Mouse (Mus musculus) liver, embryonic 16.5 days (tissue): ENCODE data around the gene Apobec1. TPM values are rescaled to one million over a fixed set of nuclear protein-coding genes. Genes with fewer than 3 reads are reported as not detected.
"Not testable (repeated sequence)": the region's sequence is repeated elsewhere in the genome, so short reads cannot be mapped to it uniquely, and the experiment has no call there.

Experiments
- ATAC-seq: fragments of 200-750 bp; cut with Nextera tagmentation; 2 replicates; pipeline ENCODE4 v1.8.0; 2017; ENCODE audit warnings: low read depth, mild to moderate bottlenecking, moderate number of reproducible peaks, moderate library complexity
- H3K27ac ChIP-seq: fragments of 300-500 bp; sonication (generic); 2 replicates; pipeline ENCODE4 v1.5.1; 2014; ENCODE audit warnings: mild to moderate bottlenecking, low read length
- H3K27me3 ChIP-seq: fragments of 300-500 bp; sonication (generic); 2 replicates; pipeline ENCODE4 v1.6.1; 2014; ENCODE audit warnings: low read depth, low read length, mixed read lengths; ENCODE audit not compliant: control insufficient read depth, insufficient read depth
- H3K36me3 ChIP-seq: fragments of 300-500 bp; sonication (generic); 2 replicates; pipeline ENCODE4 v1.6.1; 2014; ENCODE audit warnings: mild to moderate bottlenecking; ENCODE audit not compliant: control insufficient read depth, insufficient read depth
- H3K4me1 ChIP-seq: fragments of 300-500 bp; sonication (generic); 2 replicates; pipeline ENCODE4 v1.6.1; 2014; ENCODE audit warnings: low read depth, low read length, mixed read lengths; ENCODE audit not compliant: control insufficient read depth
- H3K4me2 ChIP-seq: fragments of 300-500 bp; sonication (generic); 2 replicates; pipeline ENCODE4 v1.6.1; 2014; ENCODE audit warnings: low read depth, low read length, mixed read lengths
- H3K4me3 ChIP-seq: fragments of 300-500 bp; sonication (generic); 2 replicates; pipeline ENCODE4 v1.5.1; 2014; ENCODE audit warnings: low read depth, mild to moderate bottlenecking, low read length
- H3K9ac ChIP-seq: fragments of 300-500 bp; sonication (generic); 2 replicates; pipeline ENCODE4 v1.6.1; 2014; ENCODE audit warnings: low read depth, low read length
- H3K9me3 ChIP-seq: fragments of 300-500 bp; sonication (generic); replicated peaks from 2 replicates; pipeline ENCODE4 v1.6.1; 2016; ENCODE audit warnings: low read length; ENCODE audit not compliant: control insufficient read depth
- WGBS: fragments of 180-500 bp; shearing (Covaris S2); extraction: QIAGEN DNeasy Blood & Tissue Kit; methylation state at CpG from one replicate; pipeline ENCODE4 v1.1.7; 2014; ENCODE audit not compliant: insufficient replicate concordance; 5-methylcytosine and 5-hydroxymethylcytosine counted together
- polyA plus RNA-seq: library from polyadenylated mRNA; unstranded; fragments of >200 nt; fragmentation: Nextera tagmentation; extraction: Ambion mirVana; gene quantifications from 2 replicates; pipeline ENCODE4 v1.2.1, GENCODE M21; 2015

Apobec1 gene
- polyA plus RNA-seq, 1 experiment from 2014 or later = 6.2 TPM

- WGBS = 59% methylated on average over 5 of the region's 5 CpGs
- H3K27ac ChIP-seq, ATAC-seq, H3K4me1 ChIP-seq, H3K4me3 ChIP-seq, H3K36me3 ChIP-seq, H3K9me3 ChIP-seq, H3K9ac ChIP-seq, H3K4me2 ChIP-seq, H3K27me3 ChIP-seq: not testable (repeated sequence)
Measured at GRCm38 (mm10) chr6:122542459-122542858, 59.8 kb downstream of the Apobec1 start.

DNA sequence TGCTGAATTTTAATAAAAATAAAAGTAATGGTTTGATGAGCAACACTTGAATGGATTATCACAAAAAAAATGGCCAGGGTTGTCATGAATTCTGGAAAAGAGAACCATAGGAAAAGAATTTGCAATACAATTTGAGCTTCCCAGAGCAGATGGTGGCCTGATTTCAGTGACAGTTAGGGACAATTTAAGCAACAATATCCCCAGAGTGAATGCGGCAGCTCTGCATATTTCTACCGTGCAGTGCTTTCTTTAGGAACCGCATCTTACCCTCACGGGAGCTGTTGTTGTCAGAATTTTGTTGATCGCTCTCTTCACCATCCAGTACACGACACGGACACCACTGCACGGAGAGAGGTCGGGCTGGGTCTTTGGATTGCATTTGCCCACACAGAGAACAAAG is 62.7 kb downstream of the Apobec1 start:
- H3K4me1 ChIP-seq = no peaks in the 10 kb centered on the region
- 76% methylated on average over 9 of the region's 9 CpGs for WGBS

GRCm38 (mm10) chr6:122534032-122534431 is 68.2 kb downstream of the Apobec1 start:
- no peak for ATAC-seq
- no peaks in the 10 kb centered on the region for H3K4me1 ChIP-seq
- no peak overlapping the region for H3K9ac ChIP-seq
- no peak overlapping the region for H3K27ac ChIP-seq
- 29% methylated on average over 3 of the region's 3 CpGs for WGBS
- no peaks in the 10 kb centered on the region for H3K36me3 ChIP-seq
- H3K4me3 ChIP-seq = no peak overlapping the region
- no peaks in the 10 kb centered on the region for H3K27me3 ChIP-seq
- no peak overlapping the region for H3K4me2 ChIP-seq
- no peaks in the 10 kb centered on the region for H3K9me3 ChIP-seq

More for the DNA sequence above, 62.7 kb downstream of the Apobec1 start:
- no peak overlapping the region for H3K9ac ChIP-seq
- no peaks in the 10 kb centered on the region for H3K27me3 ChIP-seq
- no peak overlapping the region for H3K4me2 ChIP-seq
- no peaks in the 10 kb centered on the region for H3K9me3 ChIP-seq
- no peak overlapping the region for H3K27ac ChIP-seq
- H3K36me3 ChIP-seq = no peaks in the 10 kb centered on the region
- no peak overlapping the region for H3K4me3 ChIP-seq
- no peak for ATAC-seq

- WGBS = 6% methylated on average over 4 of the region's 4 CpGs
Measured at GRCm38 (mm10) chr6:122532883-122533302, 69.4 kb downstream of the Apobec1 start.

GRCm38 (mm10) chr6:122531466-122532174 is 70.6 kb downstream of the Apobec1 start:
- H3K4me2 ChIP-seq = no peak overlapping the region
- H3K27me3 ChIP-seq = no peaks in the 10 kb centered on the region
- no peak overlapping the region for H3K9ac ChIP-seq
- no peak overlapping the region for H3K4me3 ChIP-seq
- H3K27ac ChIP-seq = no peak overlapping the region
- WGBS = 57% methylated on average over 8 of the region's 8 CpGs
- H3K4me1 ChIP-seq = no peaks in the 10 kb centered on the region
- H3K36me3 ChIP-seq = no peaks in the 10 kb centered on the region
- H3K9me3 ChIP-seq = no peaks in the 10 kb centered on the region
- ATAC-seq = no peak

More at GRCm38 (mm10) chr6:122532883-122533302, 69.4 kb downstream of the Apobec1 start:
- Histone ChIP-seq H3K27me3 (no peaks in the 10 kb centered on the region), H3K4me2 (0 out of 2 replicates have a peak overlapping the region, but pooled peaks have one; percentile 0), H3K36me3 (no peaks in the 10 kb centered on the region), H3K9ac (no peak overlapping the region), H3K9me3 (no peaks in the 10 kb centered on the region), H3K4me1 (no peaks in the 10 kb centered on the region), H3K4me3 (no peak overlapping the region), H3K27ac (no peak overlapping the region)
- no peak for ATAC-seq

DNA sequence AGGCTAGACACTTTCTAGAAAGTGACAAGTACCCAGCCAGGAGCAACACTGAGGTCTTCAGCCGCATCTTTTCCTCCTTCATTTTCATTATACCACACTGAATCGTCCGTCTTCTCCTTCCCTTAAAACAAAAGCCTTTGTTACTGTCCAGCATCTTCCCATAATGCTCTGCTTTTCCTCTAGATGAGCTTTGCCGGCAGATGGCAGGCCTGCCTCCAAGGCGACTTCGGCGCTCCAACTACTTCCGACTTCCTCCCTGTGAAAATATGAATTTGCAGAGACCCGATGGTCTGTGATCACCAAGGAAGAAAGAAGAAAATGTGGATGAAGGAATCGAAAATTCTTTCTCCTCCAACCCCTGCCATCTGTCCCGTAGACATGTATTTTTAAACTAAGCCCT is 74.1 kb downstream of the Apobec1 start:
- H3K9ac ChIP-seq = no peak overlapping the region
- no peak overlapping the region for H3K4me3 ChIP-seq
- no peaks in the 10 kb centered on the region for H3K27me3 ChIP-seq
- 62% methylated on average over 11 of the region's 11 CpGs for WGBS
- no peaks in the 10 kb centered on the region for H3K9me3 ChIP-seq
- H3K36me3 ChIP-seq = no peaks in the 10 kb centered on the region
- H3K4me1 ChIP-seq = no peaks in the 10 kb centered on the region
- no peak overlapping the region for H3K27ac ChIP-seq
- ATAC-seq = no peak
- no peak overlapping the region for H3K4me2 ChIP-seq

Other genes starting within 250 kb of the Apobec1 start
- 0.32 and 0.60 TPM in 2 replicates for gene Rimklb, start 103.7 kb downstream of the Apobec1 start, polyA plus RNA-seq
- gene Mfap5, start 96.6 kb downstream of the Apobec1 start, polyA plus RNA-seq = 1.0 and 1.2 TPM in 2 replicates
- gene Aicda, start 48.6 kb downstream of the Apobec1 start, polyA plus RNA-seq = not detected in 2 replicates
- 0.97 and 0.98 TPM in 2 replicates for gene Gdf3, start 7.6 kb upstream of the Apobec1 start, polyA plus RNA-seq
- gene Dppa3, start 24.0 kb upstream of the Apobec1 start, polyA plus RNA-seq = not detected in 2 replicates
- gene Nanog, start 105.0 kb upstream of the Apobec1 start, polyA plus RNA-seq = not detected in 2 replicates
- 12.2 and 13.0 TPM in 2 replicates for gene Slc2a3, start 199.2 kb upstream of the Apobec1 start, polyA plus RNA-seq
- gene Foxj2, start 217.5 kb upstream of the Apobec1 start, polyA plus RNA-seq = 1.3 and 1.5 TPM in 2 replicates